Mouse (Mus musculus): ENCODE results near the gene Cdh3. TPM values are rescaled to one million over a fixed set of nuclear protein-coding genes. Genes with fewer than 3 reads are reported as not detected.
"Not testable (repeated sequence)": the region's sequence is repeated elsewhere in the genome, so short reads cannot be mapped to it uniquely, and the experiment has no call there.

Cdh3 gene
- polyA plus RNA-seq, 1 experiment from 2014 or later: 0.67 TPM

- no peaks in the 10 kb centered on the region for H3K4me1 ChIP-seq (ENCODE audit: control insufficient read depth, insufficient read depth, low read length)
- DNase-seq (ENCODE audit: low spot score) (no peak), ATAC-seq (no peak)
- WGBS: 82% methylated on average over 3 of the region's 3 CpGs
- no peaks in the 10 kb centered on the region for H3K9me3 ChIP-seq (replicated peaks; ENCODE audit: control insufficient read depth, low read length)
- no peak overlapping the region for H3K27ac ChIP-seq (ENCODE audit: low read depth, low read length)
- H3K4me2 ChIP-seq (ENCODE audit: low read length): no peak overlapping the region
- no peaks in the 10 kb centered on the region for H3K27me3 ChIP-seq (replicated peaks; ENCODE audit: control insufficient read depth, insufficient read depth, low read length)
- no peak overlapping the region for H3K4me3 ChIP-seq (ENCODE audit: low read depth, low read length)
- H3K9ac ChIP-seq (ENCODE audit: low read length): no peak overlapping the region
- no peaks in the 10 kb centered on the region for H3K36me3 ChIP-seq (ENCODE audit: control insufficient read depth, insufficient read depth, low read length)
These were observed 78.0 kb downstream of the Cdh3 start for GRCm38 (mm10) chr8:106588443-106589431.

- H3K4me1 ChIP-seq (ENCODE audit: control insufficient read depth, insufficient read depth, low read length): no peaks in the 10 kb centered on the region
- no peaks in the 10 kb centered on the region for H3K27me3 ChIP-seq (replicated peaks; ENCODE audit: control insufficient read depth, insufficient read depth, low read length)
- H3K4me3 ChIP-seq (ENCODE audit: low read depth, low read length): no peak overlapping the region
- H3K9ac ChIP-seq (ENCODE audit: low read length): no peak overlapping the region
- no peaks in the 10 kb centered on the region for H3K36me3 ChIP-seq (ENCODE audit: control insufficient read depth, insufficient read depth, low read length)
- ATAC-seq (no peak), DNase-seq (ENCODE audit: low spot score) (no peak)
- H3K27ac ChIP-seq (ENCODE audit: low read depth, low read length): no peak overlapping the region
- WGBS: 86% methylated on average over 2 of the region's 3 CpGs
- no peaks in the 10 kb centered on the region for H3K9me3 ChIP-seq (replicated peaks; ENCODE audit: control insufficient read depth, low read length)
- H3K4me2 ChIP-seq (ENCODE audit: low read length): no peak overlapping the region
These were observed 81.8 kb downstream of the Cdh3 start for GRCm38 (mm10) chr8:106592458-106592857.

GRCm38 (mm10) chr8:106595623-106596022 is 84.9 kb downstream of the Cdh3 start:
- H3K27me3 ChIP-seq (replicated peaks; ENCODE audit: control insufficient read depth, insufficient read depth, low read length); H3K4me2 ChIP-seq (ENCODE audit: low read length); H3K9me3 ChIP-seq (replicated peaks; ENCODE audit: control insufficient read depth, low read length); DNase-seq (ENCODE audit: low spot score); H3K9ac ChIP-seq (ENCODE audit: low read length); ATAC-seq; H3K36me3 ChIP-seq (ENCODE audit: control insufficient read depth, insufficient read depth, low read length); H3K4me3 ChIP-seq (ENCODE audit: low read depth, low read length); H3K4me1 ChIP-seq (ENCODE audit: control insufficient read depth, insufficient read depth, low read length); H3K27ac ChIP-seq (ENCODE audit: low read depth, low read length): not testable (repeated sequence)
- 95% methylated on average over 3 of the region's 3 CpGs for WGBS

- no peak for ATAC-seq
- Histone ChIP-seq H3K4me1 (ENCODE audit: control insufficient read depth, insufficient read depth, low read length) (no peaks in the 10 kb centered on the region), H3K27me3 (replicated peaks; ENCODE audit: control insufficient read depth, insufficient read depth, low read length) (0 out of 2 replicates have a peak, but pooled peaks cover 2% of the 10 kb centered on the region), H3K4me2 (ENCODE audit: low read length) (no peak overlapping the region), H3K9ac (ENCODE audit: low read length) (no peak overlapping the region), H3K4me3 (ENCODE audit: low read depth, low read length) (no peak overlapping the region), H3K9me3 (replicated peaks; ENCODE audit: control insufficient read depth, low read length) (no peaks in the 10 kb centered on the region), H3K27ac (ENCODE audit: low read depth, low read length) (no peak overlapping the region), H3K36me3 (ENCODE audit: control insufficient read depth, insufficient read depth, low read length) (no peaks in the 10 kb centered on the region)
- DNase-seq (ENCODE audit: low spot score): no peak
- 97% methylated on average over 5 of the region's 5 CpGs for whole genome bisulfite sequencing
These were observed 86.4 kb downstream of the Cdh3 start for GRCm38 (mm10) chr8:106597067-106597466.

GRCm38 (mm10) chr8:106599265-106599979 is 88.7 kb downstream of the Cdh3 start:
- Histone ChIP-seq H3K36me3 (ENCODE audit: control insufficient read depth, insufficient read depth, low read length) (no peaks in the 10 kb centered on the region), H3K9ac (ENCODE audit: low read length) (no peak overlapping the region), H3K27ac (ENCODE audit: low read depth, low read length) (no peak overlapping the region), H3K9me3 (replicated peaks; ENCODE audit: control insufficient read depth, low read length) (no peaks in the 10 kb centered on the region), H3K4me1 (ENCODE audit: control insufficient read depth, insufficient read depth, low read length) (peaks cover 9% of the 10 kb centered on the region), H3K27me3 (replicated peaks; ENCODE audit: control insufficient read depth, insufficient read depth, low read length) (peaks cover 25% of the 10 kb centered on the region), H3K4me2 (ENCODE audit: low read length) (no peak overlapping the region), H3K4me3 (ENCODE audit: low read depth, low read length) (no peak overlapping the region)
- WGBS: 25% methylated on average over 7 of the region's 7 CpGs
- ATAC-seq: no peak
- DNase-seq (ENCODE audit: low spot score): peak; percentile 19

- Histone ChIP-seq H3K4me2 (ENCODE audit: low read length) (peak within 1 kb of the TSS; percentile 87), H3K27ac (ENCODE audit: low read depth, low read length) (no peak within 1 kb of the TSS), H3K9me3 (replicated peaks; ENCODE audit: control insufficient read depth, low read length) (no peaks in the 10 kb centered on the region), H3K4me3 (ENCODE audit: low read depth, low read length) (peak within 1 kb of the TSS; percentile 39), H3K4me1 (ENCODE audit: control insufficient read depth, insufficient read depth, low read length) (peaks cover 9% of the 10 kb centered on the region), H3K9ac (ENCODE audit: low read length) (peak within 1 kb of the TSS; percentile 40; the same call in 1 of the 2 replicates), H3K27me3 (replicated peaks; ENCODE audit: control insufficient read depth, insufficient read depth, low read length) (peaks cover 39% of the 10 kb centered on the region), H3K36me3 (ENCODE audit: control insufficient read depth, insufficient read depth, low read length) (no peaks in the 10 kb centered on the region)
- DNase-seq (ENCODE audit: low spot score) (peak; percentile 8), ATAC-seq (no peak)
- WGBS: 2% methylated on average over 53 of the region's 53 CpGs
These were observed 92.6 kb downstream of the Cdh3 start, which contains the start of gene Cdh1 for GRCm38 (mm10) chr8:106603131-106603819. TSS of gene Cdh1 (plus strand) at chr8:106603351.

- Histone ChIP-seq H3K27ac (ENCODE audit: low read depth, low read length) (no peak overlapping the region), H3K27me3 (replicated peaks; ENCODE audit: control insufficient read depth, insufficient read depth, low read length) (peaks cover 39% of the 10 kb centered on the region), H3K4me3 (ENCODE audit: low read depth, low read length) (peak overlapping the region; percentile 39), H3K4me2 (ENCODE audit: low read length) (peak overlapping the region; percentile 87), H3K9ac (ENCODE audit: low read length) (no peak overlapping the region), H3K9me3 (replicated peaks; ENCODE audit: control insufficient read depth, low read length) (no peaks in the 10 kb centered on the region), H3K36me3 (ENCODE audit: control insufficient read depth, insufficient read depth, low read length) (no peaks in the 10 kb centered on the region), H3K4me1 (ENCODE audit: control insufficient read depth, insufficient read depth, low read length) (peaks cover 9% of the 10 kb centered on the region)
- DNase-seq (ENCODE audit: low spot score) (no peak), ATAC-seq (no peak)
- WGBS: under 1% methylated on average over 19 of the region's 19 CpGs
These were observed 93.2 kb downstream of the Cdh3 start for GRCm38 (mm10) chr8:106603933-106604332.

GRCm38 (mm10) chr8:106605657-106606056 is 95.0 kb downstream of the Cdh3 start:
- H3K27me3 ChIP-seq (replicated peaks; ENCODE audit: control insufficient read depth, insufficient read depth, low read length): peaks cover 39% of the 10 kb centered on the region
- H3K9me3 ChIP-seq (replicated peaks; ENCODE audit: control insufficient read depth, low read length): no peaks in the 10 kb centered on the region
- H3K9ac ChIP-seq (ENCODE audit: low read length): no peak overlapping the region
- ATAC-seq (no peak), DNase-seq (ENCODE audit: low spot score) (no peak)
- H3K27ac ChIP-seq (ENCODE audit: low read depth, low read length): no peak overlapping the region
- peaks cover 9% of the 10 kb centered on the region for H3K4me1 ChIP-seq (ENCODE audit: control insufficient read depth, insufficient read depth, low read length)
- no peak overlapping the region for H3K4me2 ChIP-seq (ENCODE audit: low read length)
- no peaks in the 10 kb centered on the region for H3K36me3 ChIP-seq (ENCODE audit: control insufficient read depth, insufficient read depth, low read length)
- WGBS: 77% methylated on average over 7 of the region's 7 CpGs
- no peak overlapping the region for H3K4me3 ChIP-seq (ENCODE audit: low read depth, low read length)
